11 mouse cellular contexts compared by ENCODE assay signal in genomic region chr11:113786395-113786794, GRCm38 (mm10). TPM values are rescaled to one million over a fixed set of nuclear protein-coding genes. Genes with fewer than 3 reads are reported as not detected.
DNase-seq lines count a peak whose midpoint lies in the region; ATAC-seq and TF ChIP-seq lines count a peak whose summit lies in the region.
"Had no signal": no experiment of that assay in that cellular context is flagged by ENCODE, and none has a peak within 500 bp of the region (broad histone marks: within the 10 kb centered on the region; RNA-seq: fewer than 3 reads in every experiment).

No protein-coding gene starts in this region.

- H3K4me2 ChIP-seq in forebrain, embryonic 11.5 days (ENCODE audit: low read depth, low read length, severe bottlenecking), result peak overlapping the region; percentile 68
- peak overlapping the region; percentile 56 for H3K4me2 ChIP-seq in intestine, embryonic 16.5 days (ENCODE audit: low read depth, low read length)
- H3K4me2 ChIP-seq in neural tube, embryonic 14.5 days (ENCODE audit: low read depth, low read length), result peak overlapping the region; percentile 56

- 37% methylated on average over 4 of the region's 4 CpGs for whole genome bisulfite sequencing in forebrain, embryonic 11.5 days
- 51% methylated on average over 4 of the region's 4 CpGs for WGBS in intestine, embryonic 16.5 days
- WGBS in neural tube, embryonic 14.5 days, result 41% methylated on average over 4 of the region's 4 CpGs

- H3K27me3 ChIP-seq in forebrain, embryonic 11.5 days (ENCODE audit: control insufficient read depth, insufficient read depth, low read length), result no peaks in the 10 kb centered on the region
- no peaks in the 10 kb centered on the region for H3K27me3 ChIP-seq in intestine, embryonic 16.5 days (replicated peaks; ENCODE audit: control insufficient read depth, insufficient read depth, low read length)
- H3K27me3 ChIP-seq in neural tube, embryonic 14.5 days (ENCODE audit: control insufficient read depth, insufficient read depth, low read length), result no peaks in the 10 kb centered on the region
- H3K27me3 ChIP-seq: Patski had no signal

- H3K9ac ChIP-seq in forebrain, embryonic 11.5 days (ENCODE audit: low read length), result peak overlapping the region; percentile 75
- H3K9ac ChIP-seq in intestine, embryonic 16.5 days (ENCODE audit: low read depth, low read length), result peak overlapping the region; percentile 66
- H3K9ac ChIP-seq in neural tube, embryonic 14.5 days (replicated peaks; ENCODE audit: low read depth, low read length), result peak overlapping the region; percentile 41

- no peaks in the 10 kb centered on the region for H3K9me3 ChIP-seq in forebrain, embryonic 11.5 days (ENCODE audit: control insufficient read depth, low read length)
- H3K9me3 ChIP-seq in intestine, embryonic 16.5 days (ENCODE audit: control insufficient read depth, low read length), result no peaks in the 10 kb centered on the region
- H3K9me3 ChIP-seq in neural tube, embryonic 14.5 days (ENCODE audit: control insufficient read depth, low read length), result no peaks in the 10 kb centered on the region
- H3K9me3 ChIP-seq: megakaryocyte, embryonic 14.5 days had no signal

- H3K4me1 ChIP-seq in forebrain, embryonic 11.5 days (replicated peaks; ENCODE audit: control insufficient read depth, insufficient read depth, low read length), result peaks cover 38% of the 10 kb centered on the region
- H3K4me1 ChIP-seq in intestine, embryonic 16.5 days (ENCODE audit: control insufficient read depth, insufficient read depth, low read length), result peaks cover 35% of the 10 kb centered on the region
- H3K4me1 ChIP-seq in neural tube, embryonic 14.5 days (ENCODE audit: control insufficient read depth, insufficient read depth, low read length), result peaks cover 34% of the 10 kb centered on the region

- DNase-seq in left cerebral cortex, adult 2 months (ENCODE audit: extremely low spot score in 1 of 2, low spot score in 2 of 2), result no peak
- no peak for DNase-seq in left cerebral cortex, postnatal 25 days (ENCODE audit: low spot score in 2 of 2)
- DNase-seq in forebrain, embryonic 11.5 days (ENCODE audit: low spot score), result no peak
- DNase-seq in urinary bladder, postnatal 10 days (ENCODE audit: low spot score), result no peak
- no peak for DNase-seq in frontal cortex, postnatal 25 days (ENCODE audit: low spot score in 2 of 2)
- DNase-seq in adipocyte (ENCODE audit: low spot score), result no peak
- DNase-seq: cerebellum, adult 11 months had no signal

- intact Hi-C loops in left cerebral cortex, adult 2 months (cut with DNase I), result no loop called here
- intact Hi-C loops in left cerebral cortex, postnatal 25 days (cut with DNase I), result no loop called here

- no peak for TF ChIP-seq CTCF in left cerebral cortex, adult 2 months (IDR thresholded peaks at IDR 0.05)

- H3K27ac ChIP-seq in left cerebral cortex, adult 2 months, result peak overlapping the region; percentile 76
- peak overlapping the region; percentile 100 for H3K27ac ChIP-seq in forebrain, embryonic 11.5 days (ENCODE audit: low read depth, low read length)
- peak overlapping the region; percentile 97 for H3K27ac ChIP-seq in intestine, embryonic 16.5 days (ENCODE audit: low read length)
- H3K27ac ChIP-seq in neural tube, embryonic 14.5 days (ENCODE audit: low read depth, low read length), result peak overlapping the region; percentile 94

- ATAC-seq in forebrain, embryonic 11.5 days (replicated peaks; ENCODE audit: low FRiP score), result no peak
- no peak for ATAC-seq in intestine, embryonic 16.5 days
- ATAC-seq in neural tube, embryonic 14.5 days (ENCODE audit: low read depth), result no peak
- ATAC-seq: Patski had no signal

- H3K4me3 ChIP-seq in left cerebral cortex, adult 2 months, result no peak overlapping the region
- H3K4me3 ChIP-seq in forebrain, embryonic 11.5 days (ENCODE audit: low read depth, low read length), result peak overlapping the region; percentile 30
- H3K4me3 ChIP-seq in intestine, embryonic 16.5 days (ENCODE audit: low read length), result peak overlapping the region; percentile 36
- H3K4me3 ChIP-seq in neural tube, embryonic 14.5 days (ENCODE audit: low read depth, low read length), result peak overlapping the region; percentile 20
- H3K4me3 ChIP-seq: megakaryocyte, embryonic 14.5 days had no signal

- H3K36me3 ChIP-seq in forebrain, embryonic 11.5 days (ENCODE audit: control insufficient read depth, insufficient read depth, low read length), result no peaks in the 10 kb centered on the region
- H3K36me3 ChIP-seq in intestine, embryonic 16.5 days (ENCODE audit: control insufficient read depth, insufficient read depth, low read length), result no peaks in the 10 kb centered on the region
- H3K36me3 ChIP-seq in neural tube, embryonic 14.5 days (ENCODE audit: control insufficient read depth, insufficient read depth, low read length), result no peaks in the 10 kb centered on the region

RNA-seq across cellular contexts. Expression of gene Cdc42ep4, which starts 34.7 kb away (rescaled TPM):
- 10 to 100 TPM; 25.6 to 28.8 TPM for total RNA-seq in left cerebral cortex, adult 2 months (2021)
- total RNA-seq in left cerebral cortex, postnatal 25 days (2021), result 10 to 100 TPM; 26.7 to 31.7 TPM
- polyA plus RNA-seq in forebrain, embryonic 11.5 days (2014; fragmentation: Nextera tagmentation; extraction: Ambion mirVana), result 78.5 and 88.6 TPM in 2 replicates
- 59.0 and 60.3 TPM in 2 replicates for polyA plus RNA-seq in intestine, embryonic 16.5 days (2015; fragmentation: Nextera tagmentation; extraction: Ambion mirVana)
- polyA plus RNA-seq in neural tube, embryonic 14.5 days (2014; fragmentation: Nextera tagmentation; extraction: Ambion mirVana), result 37.0 and 41.4 TPM in 2 replicates
